In the genomic region with DNA sequence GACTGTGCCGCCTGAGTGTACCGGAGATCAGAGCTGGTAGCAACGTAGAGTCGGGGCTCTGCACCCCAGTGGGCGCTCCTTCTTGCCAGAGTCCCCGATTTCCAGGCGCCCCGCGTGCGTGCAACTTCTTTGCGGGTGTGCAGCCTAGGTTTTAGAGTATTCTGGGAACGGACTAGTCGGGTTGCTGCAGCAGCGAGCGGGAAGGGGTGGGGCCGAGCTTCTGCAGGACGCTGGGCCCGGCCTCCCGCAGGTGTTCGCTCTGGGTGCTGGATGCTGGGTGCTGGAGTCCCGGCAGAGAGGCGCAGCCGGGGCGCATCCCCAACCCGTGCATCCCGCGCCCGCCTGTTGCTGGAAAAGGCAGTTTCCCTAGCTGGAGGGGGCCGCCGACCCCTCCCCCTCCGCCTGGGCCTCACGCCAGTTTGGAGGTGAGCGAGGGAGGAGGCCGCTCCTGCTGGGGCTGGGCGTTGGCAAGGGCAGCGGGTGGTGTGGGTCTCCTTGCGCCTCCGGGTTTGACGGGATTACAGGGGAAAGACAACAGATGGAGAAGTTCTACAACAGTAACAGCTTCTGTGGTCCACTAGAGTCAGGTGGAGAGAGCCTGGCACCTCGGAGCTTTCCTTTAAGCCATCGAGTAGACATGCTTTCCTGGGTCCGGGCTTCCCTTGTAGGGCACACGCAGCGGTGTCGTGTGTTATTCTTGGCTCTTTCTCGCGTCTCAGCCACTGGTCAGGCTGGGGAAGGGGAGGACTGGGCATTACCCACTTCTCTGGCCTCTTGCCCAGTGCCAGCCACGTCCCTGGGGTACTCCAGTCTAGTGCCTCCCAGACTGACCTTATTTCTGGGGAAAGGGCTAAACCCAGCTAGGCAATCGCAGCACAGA, we compare ENCODE assay signal across 8 mouse cellular contexts. TPM values are rescaled to one million over a fixed set of nuclear protein-coding genes. Genes with fewer than 3 reads are reported as not detected.
DNase-seq lines count a peak whose midpoint lies in the region; ATAC-seq and TF ChIP-seq lines count a peak whose summit lies in the region.

No protein-coding gene starts in this region.

- peak overlapping the region; percentile 72 for H3K9ac ChIP-seq in lung, embryonic 16.5 days (ENCODE audit: low read length)
- peak overlapping the region; percentile 77 for H3K9ac ChIP-seq in stomach, embryonic 16.5 days (ENCODE audit: low read length)

- no peaks in the 10 kb centered on the region for H3K36me3 ChIP-seq in kidney, adult 2 months (ENCODE audit: control insufficient read depth, insufficient read depth, low read length)
- H3K36me3 ChIP-seq in lung, embryonic 16.5 days (ENCODE audit: control insufficient read depth, insufficient read depth, low read length) = no peaks in the 10 kb centered on the region
- no peaks in the 10 kb centered on the region for H3K36me3 ChIP-seq in stomach, embryonic 16.5 days (ENCODE audit: control insufficient read depth, insufficient read depth, low read length)

- no peak for TF ChIP-seq CTCF in kidney, adult 2 months (conservative IDR thresholded peaks at IDR 0.05; ENCODE audit: insufficient read depth, insufficient read length, low read depth, low read length)

- H3K9me3 ChIP-seq in lung, embryonic 16.5 days (ENCODE audit: control insufficient read depth, low read length) = no peaks in the 10 kb centered on the region
- no peaks in the 10 kb centered on the region for H3K9me3 ChIP-seq in stomach, embryonic 16.5 days (replicated peaks; ENCODE audit: control insufficient read depth, low read length)

- peak overlapping the region; percentile 68 for H3K4me3 ChIP-seq in kidney, adult 2 months (ENCODE audit: insufficient read depth, low read depth, low read length)
- peak overlapping the region; percentile 68 for H3K4me3 ChIP-seq in lung, embryonic 16.5 days (ENCODE audit: low read length)
- H3K4me3 ChIP-seq in stomach, embryonic 16.5 days (replicated peaks; ENCODE audit: low read length) = peak overlapping the region; percentile 63

- no peaks in the 10 kb centered on the region for H3K27me3 ChIP-seq in kidney, adult 2 months (replicated peaks; ENCODE audit: control insufficient read depth, insufficient read depth, low read length)
- peaks cover 7% of the 10 kb centered on the region for H3K27me3 ChIP-seq in lung, embryonic 16.5 days (ENCODE audit: control insufficient read depth, insufficient read depth, low read depth, low read length)
- no peaks in the 10 kb centered on the region for H3K27me3 ChIP-seq in stomach, embryonic 16.5 days (ENCODE audit: control insufficient read depth, insufficient read depth, low read length)

- TF ChIP-seq POLR2A in kidney, adult 2 months (IDR thresholded peaks at IDR 0.05; ENCODE audit: low read depth, low read length) = no peak

- H3K4me2 ChIP-seq in lung, embryonic 16.5 days (ENCODE audit: low read depth, low read length) = peak overlapping the region; percentile 76
- peak overlapping the region; percentile 89 for H3K4me2 ChIP-seq in stomach, embryonic 16.5 days (ENCODE audit: low read depth, low read length)

- WGBS in kidney, adult 2 months = 2% methylated on average over 49 of the region's 49 CpGs
- WGBS in lung, embryonic 16.5 days = under 1% methylated on average over 44 of the region's 49 CpGs
- WGBS in stomach, embryonic 16.5 days = 2% methylated on average over 49 of the region's 49 CpGs

- peak; percentile 68 for DNase-seq in retina, postnatal 1 day
- no peak for DNase-seq in retina, embryonic 14.5 days (ENCODE audit: low spot score)
- DNase-seq in cerebellum, postnatal 10 days = peak; percentile 76 to 83
- peak; percentile 40 to 54 for DNase-seq in heart, adult 9 months (ENCODE audit: low spot score in 2 of 2)
- DNase-seq in kidney, adult 2 months = peak; percentile 60
- DNase-seq in right cerebral cortex, adult 18-20 months = no peak

- H3K4me1 ChIP-seq in kidney, adult 2 months (ENCODE audit: control insufficient read depth, insufficient read depth, low read length) = peaks cover 14% of the 10 kb centered on the region; the same call in 1 of the 2 replicates
- H3K4me1 ChIP-seq in lung, embryonic 16.5 days (replicated peaks; ENCODE audit: control insufficient read depth, insufficient read depth, low read length) = peaks cover 41% of the 10 kb centered on the region
- H3K4me1 ChIP-seq in stomach, embryonic 16.5 days (ENCODE audit: control insufficient read depth, insufficient read depth, low read length) = peaks cover 31% of the 10 kb centered on the region

- H3K27ac ChIP-seq in kidney, adult 2 months (ENCODE audit: insufficient read depth, low read depth, low read length) = 0 out of 2 replicates have a peak overlapping the region, but pooled peaks have one; percentile 11
- peak overlapping the region; percentile 93 for H3K27ac ChIP-seq in lung, embryonic 16.5 days (ENCODE audit: low read length)
- peak overlapping the region; percentile 81 for H3K27ac ChIP-seq in stomach, embryonic 16.5 days (ENCODE audit: low read length)

- ATAC-seq in lung, embryonic 16.5 days (ENCODE audit: low read depth) = peak; percentile 6; the same call in 1 of the 2 replicates
- peak; percentile 4; the same call in 1 of the 2 replicates for ATAC-seq in stomach, embryonic 16.5 days (ENCODE audit: insufficient read depth, low FRiP score)

RNA-seq across cellular contexts. Expression of gene Mcam, which starts 0.8 kb away (rescaled TPM):
- polyA plus RNA-seq in kidney, adult 2 months (2012; rRNA removed) = 27.9 and 32.8 TPM in 2 replicates
- polyA plus RNA-seq in lung, embryonic 16.5 days (2015; fragmentation: Nextera tagmentation; extraction: Ambion mirVana) = 99.1 and 104 TPM in 2 replicates
- 53.6 and 56.9 TPM in 2 replicates for polyA plus RNA-seq in stomach, embryonic 16.5 days (2015; fragmentation: Nextera tagmentation; extraction: Ambion mirVana)

RNA-seq across cellular contexts. Expression of gene Rnf26, which starts 21.8 kb away (rescaled TPM):
- 28.8 and 30.9 TPM in 2 replicates for polyA plus RNA-seq in kidney, adult 2 months (2012; rRNA removed)
- 60.1 and 63.8 TPM in 2 replicates for polyA plus RNA-seq in lung, embryonic 16.5 days (2015; fragmentation: Nextera tagmentation; extraction: Ambion mirVana)
- 42.3 and 50.6 TPM in 2 replicates for polyA plus RNA-seq in stomach, embryonic 16.5 days (2015; fragmentation: Nextera tagmentation; extraction: Ambion mirVana)

RNA-seq across cellular contexts. Expression of gene Gm49380, which starts 21.8 kb away (rescaled TPM):
- polyA plus RNA-seq in kidney, adult 2 months (2012; rRNA removed) = not detected in 2 replicates
- polyA plus RNA-seq in lung, embryonic 16.5 days (2015; fragmentation: Nextera tagmentation; extraction: Ambion mirVana) = 0.13 and 0.14 TPM in 2 replicates
- polyA plus RNA-seq in stomach, embryonic 16.5 days (2015; fragmentation: Nextera tagmentation; extraction: Ambion mirVana) = 0.19 and 0.21 TPM in 2 replicates

RNA-seq across cellular contexts. Expression of gene C1qtnf5, which starts 28.0 kb away (rescaled TPM):
- polyA plus RNA-seq in kidney, adult 2 months (2012; rRNA removed) = 16.8 and 19.6 TPM in 2 replicates
- polyA plus RNA-seq in lung, embryonic 16.5 days (2015; fragmentation: Nextera tagmentation; extraction: Ambion mirVana) = 5.4 and 5.6 TPM in 2 replicates
- polyA plus RNA-seq in stomach, embryonic 16.5 days (2015; fragmentation: Nextera tagmentation; extraction: Ambion mirVana) = 2.4 and 2.5 TPM in 2 replicates

RNA-seq across cellular contexts. Expression of gene Mfrp, which starts 33.6 kb away (rescaled TPM):
- polyA plus RNA-seq in kidney, adult 2 months (2012; rRNA removed) = 4.4 and 5.4 TPM in 2 replicates
- 0.20 and 0.21 TPM in 2 replicates for polyA plus RNA-seq in lung, embryonic 16.5 days (2015; fragmentation: Nextera tagmentation; extraction: Ambion mirVana)
- polyA plus RNA-seq in stomach, embryonic 16.5 days (2015; fragmentation: Nextera tagmentation; extraction: Ambion mirVana) = 0.08 and 0.20 TPM in 2 replicates

Comparison
In these comparisons a context has a peak if more than half of its experiments do, and no peak if none do; other contexts are left out.
1. DNase-seq: peak in retina, postnatal 1 day (single experiment), cerebellum, postnatal 10 days (2 of 2), heart, adult 9 months (2 of 2) and kidney, adult 2 months (single experiment); none in retina, embryonic 14.5 days (single experiment) and right cerebral cortex, adult 18-20 months (single experiment).
2. H3K27ac ChIP-seq: peak in every context shown above with its lines; median percentile 93 in lung, embryonic 16.5 days; 81 in stomach, embryonic 16.5 days; 11 in kidney, adult 2 months.
3. Peak in every context shown above with its lines, with median percentiles within 50 percentile points of each other: H3K4me3 ChIP-seq.